Mouse (Mus musculus) thymus, adult 2 months (tissue): Measurements from ENCODE around the gene 6030445D17Rik.

Source experiments
- CTCF ChIP-seq: fragments of 200-500 bp; IDR thresholded peaks from 2 replicates; pipeline ENCODE4 v1.5.1; 2012; ENCODE audit warnings: mild to moderate bottlenecking, control low read depth, low read length, moderate library complexity, borderline replicate concordance; ENCODE audit not compliant: control insufficient read depth, poor library complexity, insufficient read depth; ENCODE audit errors: extremely low read depth
- POLR2A ChIP-seq: fragments of 200-500 bp; IDR thresholded peaks from 2 replicates; pipeline ENCODE4 v1.6.1; 2012; ENCODE audit warnings: mild to moderate bottlenecking, low read length, control low read depth, moderate library complexity; ENCODE audit not compliant: control insufficient read depth, poor library complexity, insufficient read depth; ENCODE audit errors: extremely low read depth

DNA sequence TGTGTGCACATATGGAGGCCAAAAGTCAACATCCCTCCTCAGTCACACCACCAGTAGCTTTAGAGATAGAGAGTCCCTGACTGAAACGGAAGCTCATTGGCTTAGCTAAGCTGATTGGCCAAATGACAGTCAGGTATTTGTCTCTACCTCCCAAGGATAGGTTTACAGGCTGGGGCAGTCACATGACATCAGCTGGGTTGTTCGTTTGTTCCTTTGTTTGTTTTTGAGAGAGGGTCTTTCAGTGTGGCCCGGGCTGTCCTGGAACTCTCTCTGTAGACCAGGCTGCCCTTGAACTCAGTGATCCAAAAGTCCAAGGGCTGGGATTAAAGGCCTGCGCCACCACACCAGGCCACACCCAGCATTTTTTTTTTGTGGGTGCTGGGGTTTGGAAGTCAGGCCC is 844 bp upstream of the 6030445D17Rik start:
- TF ChIP-seq CTCF (no peak), POLR2A (no peak)
